Mouse (Mus musculus) cerebellum, postnatal 25 days (tissue): ENCODE data around the gene Rnf24.
A peak's percentile ranks its signal among the peaks of the same experiment; 100 is the strongest.
"Not testable (repeated sequence)": the region's sequence is repeated elsewhere in the genome, so short reads cannot be mapped to it uniquely, and the experiment has no call there.

Source experiments
- DNase-seq, 2 experiments: peaks; one replicate each; pipeline ENCODE4 v3.0.0; 2021; ENCODE audit warnings: mixed read lengths in 2 of 2

Rnf24 gene

DNA sequence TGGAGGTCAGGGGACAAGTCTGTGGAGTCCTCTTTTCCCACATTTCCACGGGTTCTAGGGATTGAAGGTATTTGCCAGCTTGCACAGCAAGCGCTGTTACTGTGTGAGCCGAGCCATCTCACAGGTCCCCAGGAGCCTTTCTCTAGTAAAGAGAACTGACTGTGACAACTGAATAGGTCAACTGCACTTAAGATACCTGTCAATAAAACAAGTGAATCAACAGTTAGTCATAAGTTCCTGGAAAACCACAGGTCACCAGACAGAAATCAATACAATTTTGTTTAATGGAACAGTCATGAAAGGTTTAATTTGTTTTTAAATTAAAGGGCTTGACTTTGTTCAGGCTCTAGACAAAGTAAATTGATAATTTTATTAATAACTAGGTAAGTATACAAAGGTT lies 22.1 kb downstream of the Rnf24 start:
- no peak for DNase-seq

GRCm38 (mm10) chr2:131328981-131329380 lies 23.7 kb downstream of the Rnf24 start:
- DNase-seq: no peak

- DNase-seq: no peak
Measured at GRCm38 (mm10) chr2:131326044-131326443, 26.6 kb downstream of the Rnf24 start.

DNA sequence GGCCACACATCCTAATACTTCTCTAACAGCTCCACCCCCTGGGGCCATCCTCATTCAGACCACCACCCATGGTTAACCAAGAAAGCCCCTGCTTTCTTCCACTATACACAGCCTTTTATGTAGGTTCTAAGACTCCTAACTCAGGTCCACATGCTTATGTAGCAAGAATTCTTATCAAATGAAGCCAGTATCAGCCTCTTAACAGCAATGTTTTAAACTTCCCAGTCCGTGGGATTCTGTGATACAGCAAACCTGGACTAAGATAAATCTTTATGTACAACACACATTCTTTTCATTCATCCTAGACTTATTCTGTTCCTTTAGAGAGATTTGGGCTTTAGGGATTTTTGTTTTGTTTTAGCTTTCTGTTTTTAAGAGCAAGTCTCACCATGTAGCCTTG lies 29.0 kb downstream of the Rnf24 start:
- no peak for DNase-seq

DNA sequence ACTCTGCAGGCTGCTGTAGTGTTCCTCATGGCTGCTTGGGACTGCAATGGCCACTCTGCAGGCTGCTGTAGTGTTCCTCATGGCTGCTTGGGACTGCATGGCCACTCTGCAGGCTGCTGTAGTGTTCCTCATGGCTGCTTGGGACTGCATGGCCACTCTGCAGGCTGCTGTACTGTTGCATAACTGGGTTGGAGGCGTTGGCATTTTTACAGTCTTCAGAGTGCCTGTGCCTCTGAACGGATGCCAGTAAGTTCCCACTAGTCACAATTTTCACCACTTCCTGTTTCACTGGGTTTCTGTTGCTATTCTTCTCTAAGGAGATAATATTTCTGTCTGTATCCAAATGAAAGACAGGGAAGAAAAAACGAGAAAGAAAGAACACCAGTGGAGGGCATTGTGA lies 31.5 kb downstream of the Rnf24 start:
- peak; percentile 64 to 67 for DNase-seq

DNA sequence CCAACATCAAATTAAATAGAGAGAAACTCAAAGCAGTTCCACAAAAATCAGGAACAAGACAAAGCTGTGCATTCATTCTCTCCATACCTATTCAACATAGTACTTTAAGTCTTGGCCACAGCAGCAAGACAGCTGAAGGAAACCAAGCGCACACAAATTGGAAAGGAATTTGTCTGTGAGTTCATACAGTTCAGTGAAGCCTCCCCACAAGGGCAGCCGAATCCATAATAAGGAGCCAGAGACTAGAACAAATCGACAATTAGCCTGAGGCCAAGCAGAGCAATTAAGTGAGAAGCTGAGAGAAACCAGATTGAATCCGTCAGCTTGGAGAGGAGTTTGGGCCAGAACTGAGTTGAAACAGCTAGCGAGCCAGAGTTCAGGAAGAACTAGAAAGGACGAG lies 33.3 kb downstream of the Rnf24 start:
- DNase-seq: no peak

DNA sequence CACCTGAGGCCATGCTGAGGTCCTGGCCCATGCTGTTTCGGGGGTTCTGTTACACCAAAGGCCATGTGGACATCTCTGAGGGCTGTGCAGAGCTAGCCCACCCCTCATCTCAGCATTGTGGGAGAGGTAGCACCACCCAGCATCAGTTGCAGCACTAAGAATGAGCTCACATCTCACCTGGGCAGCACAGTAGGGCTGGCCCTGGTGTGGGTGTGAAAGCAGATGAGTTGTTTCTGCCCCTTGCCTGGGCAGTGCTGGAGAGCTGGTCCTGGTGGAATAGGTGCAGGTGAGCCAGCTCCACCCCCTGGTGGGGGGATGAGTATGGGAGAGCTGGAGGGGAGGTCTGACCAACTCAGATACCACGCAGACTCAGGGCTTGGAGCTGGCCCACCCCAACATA lies 36.5 kb downstream of the Rnf24 start:
- no peak for DNase-seq

DNA sequence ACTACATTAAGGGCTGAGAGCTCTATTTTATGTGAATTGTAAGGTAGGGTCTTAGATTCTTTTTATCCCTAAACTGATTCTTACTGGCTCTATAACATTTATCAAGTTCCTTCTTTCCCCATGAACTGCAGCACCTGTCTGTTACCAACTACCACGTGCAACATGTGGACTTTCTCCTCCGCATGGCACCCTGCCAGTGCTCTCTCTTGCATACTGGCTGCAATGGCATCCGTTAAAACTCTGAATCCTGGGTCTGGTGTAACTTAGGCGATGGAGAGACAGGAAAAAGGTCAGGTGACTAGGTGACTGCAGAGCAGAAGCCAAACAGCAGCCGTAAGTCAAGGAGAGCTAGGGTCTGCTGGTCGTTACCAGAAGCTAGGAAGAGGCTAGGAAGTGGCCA lies 43.4 kb downstream of the Rnf24 start:
- DNase-seq: peak in 1 of 2 experiments; percentile 24

- no peak for DNase-seq
Measured at GRCm38 (mm10) chr2:131307822-131308221, 44.9 kb downstream of the Rnf24 start.

- DNase-seq: no peak
Measured at GRCm38 (mm10) chr2:131307391-131307790, 45.3 kb downstream of the Rnf24 start.

DNA sequence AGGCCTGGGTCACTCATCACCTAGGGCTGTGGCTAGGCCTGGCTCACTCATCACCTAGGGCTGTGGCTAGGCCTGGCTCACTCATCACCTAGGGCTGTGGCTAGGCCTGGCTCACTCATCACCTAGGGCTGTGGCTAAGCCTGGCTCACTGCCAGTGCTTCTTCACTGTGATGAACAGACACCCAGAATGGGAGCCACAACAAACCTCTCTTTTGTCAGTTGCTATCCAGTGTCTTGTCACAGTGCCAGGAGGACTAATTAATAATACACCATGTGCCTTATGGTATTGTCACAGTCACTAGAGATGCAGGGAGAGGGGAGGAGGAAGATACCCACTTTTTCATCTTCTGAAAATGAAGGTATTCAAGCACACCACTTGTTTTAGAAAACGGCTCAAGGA lies 47.5 kb downstream of the Rnf24 start:
- peak in 1 of 2 experiments; percentile 63 for DNase-seq

DNA sequence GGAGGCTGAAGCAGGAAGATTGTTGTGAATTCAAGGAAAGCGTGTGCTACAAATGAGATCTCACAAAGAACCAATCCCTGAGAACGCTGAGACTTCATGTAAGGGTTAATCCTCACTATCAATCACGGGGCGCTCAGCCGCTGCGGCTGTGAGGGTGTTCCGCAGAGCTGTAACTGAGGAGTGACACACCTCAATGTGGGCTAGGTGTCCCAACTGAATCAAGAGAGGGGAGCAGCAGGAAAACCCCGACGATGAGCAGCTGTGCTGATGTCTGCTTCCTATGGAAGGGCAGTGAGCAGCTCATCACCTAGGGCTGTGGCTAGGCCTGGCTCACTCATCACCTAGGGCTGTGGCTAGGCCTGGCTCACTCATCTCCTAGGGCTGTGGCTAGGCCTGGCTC lies 48.2 kb downstream of the Rnf24 start:
- no peak for DNase-seq

DNA sequence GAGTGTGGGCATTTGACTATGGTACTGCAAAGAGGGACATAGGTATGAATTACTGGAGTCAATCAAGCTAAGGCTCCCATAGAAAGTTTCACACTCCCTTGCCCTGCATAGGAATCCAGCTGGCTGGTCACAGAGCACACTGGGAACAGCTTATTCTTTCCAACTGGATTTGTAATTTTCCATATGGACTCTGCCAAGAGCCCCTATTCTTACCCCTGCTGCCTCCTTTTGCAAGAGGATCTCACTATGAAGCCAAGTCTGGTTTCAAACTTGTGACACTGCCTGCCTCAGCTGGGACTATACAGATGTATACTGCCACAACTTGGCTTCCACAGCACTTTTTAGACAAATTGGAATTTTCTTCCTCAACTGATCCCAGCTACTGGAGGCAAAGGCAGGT lies 51.1 kb downstream of the Rnf24 start:
- DNase-seq: no peak

DNA sequence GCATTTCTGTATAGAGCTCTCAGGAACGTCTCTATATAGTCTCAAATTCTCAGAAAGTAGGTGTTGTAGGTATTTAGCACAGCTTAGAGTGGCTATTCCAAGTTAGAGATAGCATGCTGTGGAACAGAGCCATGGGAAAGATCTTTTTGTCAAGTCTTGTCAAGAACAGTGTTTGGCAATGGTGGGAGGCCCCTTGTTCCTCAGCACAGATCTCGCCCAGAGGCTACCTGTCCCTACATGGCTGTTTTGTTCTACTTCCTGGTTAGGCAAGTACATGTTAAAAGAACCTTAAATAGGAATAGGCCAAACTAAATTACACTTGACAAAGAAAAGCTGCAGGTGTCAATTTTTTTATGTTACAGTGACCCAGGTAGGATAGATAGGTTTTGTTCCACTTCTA lies 52.2 kb downstream of the Rnf24 start:
- no peak for DNase-seq

DNA sequence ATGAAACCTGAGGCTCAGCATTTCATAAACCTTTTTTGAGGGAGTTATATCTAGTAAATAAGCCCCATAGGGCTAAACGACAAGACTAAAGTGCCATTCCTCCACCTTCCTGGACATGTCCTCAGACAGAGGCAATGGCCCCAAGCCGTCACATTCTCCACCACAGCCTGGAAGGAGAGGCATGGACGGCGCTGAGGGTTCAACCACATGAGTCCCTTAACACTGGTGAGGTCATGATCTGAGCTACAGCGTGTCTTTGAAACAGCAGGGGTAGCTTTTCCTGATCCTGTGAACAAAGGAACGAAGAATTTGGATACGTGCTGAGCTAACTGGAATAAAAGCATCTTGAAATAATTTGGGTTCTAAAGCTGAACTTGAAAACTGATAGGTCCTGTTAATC lies 54.0 kb downstream of the Rnf24 start:
- DNase-seq: not testable (repeated sequence)

DNA sequence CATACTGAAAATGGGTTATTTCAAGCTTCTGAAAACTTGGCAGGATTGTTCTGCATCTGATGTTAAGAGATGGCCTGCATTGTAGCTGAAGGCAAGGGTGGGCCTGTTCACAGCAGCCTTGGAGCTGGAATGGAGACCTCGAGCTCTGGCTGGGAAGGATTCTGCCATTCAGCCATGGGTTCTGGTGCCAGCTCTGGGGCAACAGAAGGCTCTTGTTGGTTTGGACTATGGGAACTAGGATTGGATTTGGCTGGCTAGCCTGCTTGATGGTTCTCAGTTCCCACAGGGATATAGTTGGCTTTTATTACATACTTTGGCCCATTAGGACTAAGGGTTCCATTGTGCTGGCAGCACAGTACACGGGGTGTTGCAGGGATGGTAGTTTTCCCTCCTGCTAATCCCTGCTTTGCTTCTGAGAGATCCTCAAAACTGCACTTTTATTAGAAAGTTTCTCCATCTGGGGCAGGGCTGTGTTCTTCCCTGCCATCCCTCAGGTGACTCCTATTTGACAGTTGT lies 55.9 kb downstream of the Rnf24 start:
- no peak for DNase-seq

GRCm38 (mm10) chr2:131290669-131291068 lies 62.0 kb downstream of the Rnf24 start:
- no peak for DNase-seq

DNA sequence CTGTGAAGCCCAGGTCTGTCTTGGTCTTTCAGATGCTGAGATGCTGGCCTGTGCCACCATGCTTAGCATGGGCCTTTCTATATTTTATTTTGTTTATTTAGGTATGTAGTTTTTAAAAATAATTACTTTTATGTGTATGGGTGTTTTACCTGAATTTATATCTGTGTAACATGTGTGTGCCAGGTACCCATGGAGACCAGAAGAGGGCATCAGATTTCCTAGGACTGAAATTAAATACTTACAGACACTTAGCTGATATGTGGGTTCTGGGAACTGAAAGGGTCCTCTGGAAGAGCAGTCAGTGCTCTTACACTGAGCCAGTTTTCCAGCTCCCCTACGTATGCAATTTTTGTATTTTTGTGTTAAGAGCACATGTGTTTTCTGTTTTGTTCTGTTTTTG lies 66.4 kb downstream of the Rnf24 start:
- no peak for DNase-seq

- no peak for DNase-seq
Measured at GRCm38 (mm10) chr2:131281596-131281995, 71.1 kb downstream of the Rnf24 start.

GRCm38 (mm10) chr2:131276722-131277121 lies 76.0 kb downstream of the Rnf24 start:
- no peak for DNase-seq

DNA sequence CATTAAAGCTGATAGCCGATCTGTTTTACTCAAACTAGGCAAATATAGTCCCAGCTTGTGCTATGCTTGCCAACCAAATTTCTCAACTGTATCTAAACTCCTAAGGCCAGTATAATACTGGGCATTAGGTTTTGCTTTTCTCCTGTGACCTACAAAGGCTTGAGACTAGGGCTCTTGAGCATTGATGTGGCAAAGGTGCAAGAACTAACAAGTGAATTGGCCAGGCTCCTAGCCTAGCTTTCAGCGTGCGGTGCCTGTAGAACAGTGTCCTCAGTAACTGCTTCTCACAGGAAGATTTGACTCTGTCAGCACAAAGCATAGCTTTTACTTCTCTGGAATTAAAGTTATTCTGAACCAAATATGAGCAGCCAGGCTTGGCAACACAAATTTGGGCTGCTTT lies 77.2 kb downstream of the Rnf24 start:
- no peak for DNase-seq

GRCm38 (mm10) chr2:131265056-131265455 lies 87.6 kb downstream of the Rnf24 start:
- DNase-seq: no peak

DNA sequence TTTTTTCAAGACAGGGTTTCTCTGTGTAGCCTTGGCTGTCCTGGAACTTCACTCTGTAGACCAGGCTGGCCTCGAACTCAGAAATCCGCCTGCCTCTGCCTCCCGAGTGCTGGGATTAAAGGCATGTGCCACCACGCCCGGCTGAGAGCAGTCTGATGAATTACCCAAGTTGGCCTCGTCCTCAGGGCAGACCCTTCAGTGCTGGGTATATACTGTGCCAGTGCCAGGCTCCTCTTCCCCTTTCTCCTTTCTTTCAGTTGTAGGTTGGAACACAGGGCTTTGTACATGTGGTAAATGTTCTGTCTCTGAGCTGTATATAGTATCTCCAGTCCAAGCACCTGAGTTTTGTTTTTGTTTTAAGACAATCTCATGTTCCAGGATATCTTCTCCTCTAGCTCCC lies 88.7 kb downstream of the Rnf24 start:
- no peak for DNase-seq

DNA sequence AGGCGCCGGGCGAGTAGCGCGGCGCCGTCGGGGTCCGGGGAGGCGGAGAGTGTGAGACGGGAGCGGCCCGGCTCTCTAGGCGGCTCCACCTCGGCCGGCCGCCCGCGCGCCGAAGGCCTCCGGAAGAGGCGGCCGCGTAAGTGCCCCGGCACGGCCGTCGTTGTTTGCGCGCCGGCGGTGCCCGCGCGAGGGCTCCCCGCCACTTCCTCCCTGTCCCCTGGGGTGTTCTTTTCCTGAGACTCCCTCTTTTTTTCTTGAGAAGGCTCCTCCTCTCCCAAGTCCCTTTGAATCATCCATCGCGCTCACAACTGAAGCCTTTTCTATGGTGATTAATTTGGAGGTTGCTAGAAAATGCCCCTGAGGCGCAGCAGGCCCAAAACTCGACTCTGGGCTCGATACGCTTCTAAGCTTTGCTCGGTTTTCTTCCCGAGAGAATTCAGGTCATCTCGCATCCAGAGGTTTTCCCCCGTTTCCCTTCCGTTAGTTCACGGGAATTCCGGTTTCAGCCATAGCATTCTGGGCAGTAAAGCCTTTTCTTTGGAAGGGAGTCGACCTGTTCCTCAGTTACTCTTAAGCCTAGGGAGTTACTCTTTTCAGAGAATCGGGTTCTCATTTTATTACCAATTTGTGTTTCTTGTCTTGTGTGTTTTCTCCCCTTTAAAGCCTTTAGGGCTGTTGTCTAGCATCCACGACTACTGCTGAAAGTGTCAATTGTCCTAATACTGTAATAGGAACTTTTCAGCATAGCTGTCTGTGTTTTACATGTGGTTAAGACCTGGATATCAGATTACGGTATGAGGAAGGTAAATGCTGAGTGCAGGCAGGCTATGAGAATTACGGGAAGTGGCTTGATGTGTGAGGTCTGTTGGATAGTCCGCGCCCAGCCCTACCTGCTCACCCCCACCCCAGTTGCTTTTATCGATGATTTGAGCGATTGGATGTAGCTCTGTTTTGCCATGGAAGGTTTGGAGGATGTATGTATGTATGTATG lies 89.7 kb downstream of the Rnf24 start:
- DNase-seq: peak in 1 of 2 experiments; percentile 14
